In the genomic region with DNA sequence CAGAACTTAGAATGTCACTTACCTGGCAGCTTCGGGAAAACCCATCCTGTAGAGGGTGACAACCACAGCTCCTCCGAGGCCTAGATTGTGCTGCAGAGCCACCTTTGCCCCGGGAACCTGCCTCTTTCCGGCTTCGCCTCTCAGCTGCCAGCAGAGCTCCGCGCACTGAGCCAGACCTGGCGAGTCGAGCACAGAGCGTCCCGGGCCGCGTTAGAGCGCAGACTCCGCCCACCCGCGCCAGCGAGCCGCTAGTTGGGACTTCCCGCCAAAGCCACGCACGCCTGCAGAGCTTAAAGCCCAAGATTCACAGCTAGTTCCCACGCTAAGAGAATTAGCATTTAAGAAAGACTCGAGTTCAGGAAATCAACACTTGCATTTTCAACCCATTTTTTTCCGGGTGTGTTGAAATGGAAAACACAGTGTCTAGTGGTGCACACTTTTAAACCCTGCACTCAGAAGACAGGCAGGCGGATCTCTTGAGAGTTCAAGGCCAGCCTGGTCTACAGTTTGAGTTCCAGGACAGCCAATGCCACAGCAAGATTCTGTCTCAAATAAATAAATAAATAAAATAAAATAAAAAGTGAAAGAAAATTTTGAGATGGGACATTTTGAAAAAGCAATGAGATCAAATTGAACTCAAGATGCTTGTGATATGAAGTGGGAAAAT, we compare ENCODE assay signal across 8 mouse cellular contexts. TPM values are rescaled to one million over a fixed set of nuclear protein-coding genes. Genes with fewer than 3 reads are reported as not detected.
DNase-seq lines count a peak whose midpoint lies in the region; ATAC-seq and TF ChIP-seq lines count a peak whose summit lies in the region.

No protein-coding gene starts in this region.

- peaks cover 4% of the 10 kb centered on the region; the same call in 1 of the 2 replicates for H3K4me1 ChIP-seq in forebrain, embryonic 11.5 days (replicated peaks; ENCODE audit: control insufficient read depth, insufficient read depth, low read length)
- H3K4me1 ChIP-seq in heart, postnatal 0 days (ENCODE audit: control insufficient read depth, insufficient read depth) = peaks cover 10% of the 10 kb centered on the region; the same call in 1 of the 2 replicates
- peaks cover 3% of the 10 kb centered on the region for H3K4me1 ChIP-seq in liver, embryonic 16.5 days (ENCODE audit: control insufficient read depth, low read depth, low read length)
- peaks cover 14% of the 10 kb centered on the region for H3K4me1 ChIP-seq in neural tube, embryonic 13.5 days (replicated peaks)
- peaks cover 4% of the 10 kb centered on the region for H3K4me1 ChIP-seq in testis, adult 2 months (ENCODE audit: control insufficient read depth, insufficient read depth, low read length)

- peak; percentile 93 to 94 for DNase-seq in CD8-positive naive resting alpha-beta T cell, adult 2 months (ENCODE audit: low read depth in 2 of 2, low spot score in 2 of 2)
- DNase-seq in c-Kit-positive CD71-negative TER-119-negative erythroid progenitor cells, embryonic 14.5 days (ENCODE audit: low read depth) = peak; percentile 82
- DNase-seq in forebrain, embryonic 11.5 days (ENCODE audit: low spot score) = peak; percentile 97
- DNase-seq in heart, postnatal 0 days (ENCODE audit: low spot score) = peak; percentile 95
- DNase-seq in kidney, postnatal 4 days = peak; percentile 97 to 98

- TF ChIP-seq POLR2A in testis, adult 2 months (IDR thresholded peaks at IDR 0.05; ENCODE audit: control insufficient read depth, low read depth, low read length) = peak; percentile 68

- H3K27ac ChIP-seq in forebrain, embryonic 11.5 days (ENCODE audit: low read depth, low read length) = no peak overlapping the region
- peak overlapping the region; percentile 70 for H3K27ac ChIP-seq in heart, postnatal 0 days (ENCODE audit: low read depth)
- peak overlapping the region; percentile 65 for H3K27ac ChIP-seq in liver, embryonic 16.5 days (ENCODE audit: low read length)
- H3K27ac ChIP-seq in neural tube, embryonic 13.5 days (replicated peaks) = no peak overlapping the region
- no peak overlapping the region; the same call in 1 of the 2 replicates for H3K27ac ChIP-seq in testis, adult 2 months (ENCODE audit: control insufficient read depth, insufficient read depth, low read depth, low read length)

- H3K9ac ChIP-seq in forebrain, embryonic 11.5 days (ENCODE audit: low read length) = peak overlapping the region; percentile 57; the same call in 1 of the 2 replicates
- peak overlapping the region; percentile 73 for H3K9ac ChIP-seq in heart, postnatal 0 days (replicated peaks; ENCODE audit: low read depth, low read length)
- H3K9ac ChIP-seq in liver, embryonic 16.5 days (ENCODE audit: low read depth, low read length) = peak overlapping the region; percentile 65
- H3K9ac ChIP-seq in neural tube, embryonic 13.5 days = peak overlapping the region; percentile 75

- 1% methylated on average over 26 of the region's 26 CpGs for WGBS in forebrain, embryonic 11.5 days
- 3% methylated on average over 26 of the region's 26 CpGs for WGBS in heart, postnatal 0 days
- 2% methylated on average over 26 of the region's 26 CpGs for WGBS in liver, embryonic 16.5 days (ENCODE audit: insufficient replicate concordance)
- 4% methylated on average over 26 of the region's 26 CpGs for WGBS in neural tube, embryonic 13.5 days

- H3K36me3 ChIP-seq in forebrain, embryonic 11.5 days (ENCODE audit: control insufficient read depth, insufficient read depth, low read length) = no peaks in the 10 kb centered on the region
- H3K36me3 ChIP-seq in heart, postnatal 0 days (replicated peaks; ENCODE audit: control insufficient read depth, insufficient read depth, low read length) = peaks cover 19% of the 10 kb centered on the region
- H3K36me3 ChIP-seq in liver, embryonic 16.5 days (ENCODE audit: control insufficient read depth, insufficient read depth) = no peaks in the 10 kb centered on the region
- H3K36me3 ChIP-seq in neural tube, embryonic 13.5 days = peaks cover 10% of the 10 kb centered on the region
- no peaks in the 10 kb centered on the region for H3K36me3 ChIP-seq in testis, adult 2 months (ENCODE audit: control insufficient read depth, insufficient read depth, low read length)

- H3K4me3 ChIP-seq in forebrain, embryonic 11.5 days (ENCODE audit: low read depth, low read length) = peak overlapping the region; percentile 51
- H3K4me3 ChIP-seq in heart, postnatal 0 days (ENCODE audit: low read depth, low read length) = peak overlapping the region; percentile 65
- H3K4me3 ChIP-seq in liver, embryonic 16.5 days (ENCODE audit: low read depth, low read length) = peak overlapping the region; percentile 70
- peak overlapping the region; percentile 54 for H3K4me3 ChIP-seq in neural tube, embryonic 13.5 days
- H3K4me3 ChIP-seq in testis, adult 2 months (ENCODE audit: control insufficient read depth, low read depth, low read length) = peak overlapping the region; percentile 79

- no peaks in the 10 kb centered on the region for H3K9me3 ChIP-seq in forebrain, embryonic 11.5 days (ENCODE audit: control insufficient read depth, low read length)
- H3K9me3 ChIP-seq in heart, postnatal 0 days (replicated peaks; ENCODE audit: control insufficient read depth, low read length) = no peaks in the 10 kb centered on the region
- H3K9me3 ChIP-seq in liver, embryonic 16.5 days (replicated peaks; ENCODE audit: control insufficient read depth, low read length) = no peaks in the 10 kb centered on the region
- H3K9me3 ChIP-seq in neural tube, embryonic 13.5 days = no peaks in the 10 kb centered on the region

- no peaks in the 10 kb centered on the region for H3K27me3 ChIP-seq in forebrain, embryonic 11.5 days (ENCODE audit: control insufficient read depth, insufficient read depth, low read length)
- H3K27me3 ChIP-seq in heart, postnatal 0 days (ENCODE audit: control insufficient read depth, insufficient read depth, low read length) = no peaks in the 10 kb centered on the region
- H3K27me3 ChIP-seq in liver, embryonic 16.5 days (ENCODE audit: control insufficient read depth, insufficient read depth, low read depth, low read length) = no peaks in the 10 kb centered on the region
- H3K27me3 ChIP-seq in neural tube, embryonic 13.5 days = no peaks in the 10 kb centered on the region
- no peaks in the 10 kb centered on the region for H3K27me3 ChIP-seq in testis, adult 2 months (ENCODE audit: control insufficient read depth, insufficient read depth, low read length)

- TF ChIP-seq EP300 in heart, postnatal 0 days (IDR thresholded peaks at IDR 0.05; ENCODE audit: low read depth) = 0 out of 2 replicates have a peak, but pooled peaks have one; percentile 23

- no peak; the same call in 1 of the 2 replicates for TF ChIP-seq CTCF in heart, postnatal 0 days (IDR thresholded peaks at IDR 0.05; ENCODE audit: low read depth)
- TF ChIP-seq CTCF in testis, adult 2 months (IDR thresholded peaks at IDR 0.05; ENCODE audit: control insufficient read depth, insufficient read depth, insufficient replicate concordance, low read depth, low read length) = no peak

- H3K4me2 ChIP-seq in forebrain, embryonic 11.5 days (ENCODE audit: low read depth, low read length, severe bottlenecking) = peak overlapping the region; percentile 87
- H3K4me2 ChIP-seq in heart, postnatal 0 days (ENCODE audit: low read depth, low read length) = peak overlapping the region; percentile 94
- peak overlapping the region; percentile 67 for H3K4me2 ChIP-seq in liver, embryonic 16.5 days (ENCODE audit: low read depth, low read length)
- peak overlapping the region; percentile 86 for H3K4me2 ChIP-seq in neural tube, embryonic 13.5 days

- peak; percentile 97 for ATAC-seq in forebrain, embryonic 11.5 days (replicated peaks; ENCODE audit: low FRiP score)
- ATAC-seq in heart, postnatal 0 days (ENCODE audit: insufficient read depth, low read depth) = peak; percentile 98
- peak; percentile 90 for ATAC-seq in liver, embryonic 16.5 days (ENCODE audit: low read depth)
- peak; percentile 98 for ATAC-seq in neural tube, embryonic 13.5 days (ENCODE audit: low read depth)

RNA-seq across cellular contexts. Expression of gene Podn, which starts 24.9 kb away (rescaled TPM):
- 0.33 and 0.39 TPM in 2 replicates for polyA plus RNA-seq in forebrain, embryonic 11.5 days (2014; fragmentation: Nextera tagmentation; extraction: Ambion mirVana)
- 2.3 and 5.0 TPM in 2 replicates for total RNA-seq in heart, postnatal 0 days (2014; rRNA removed; ENCODE audit: low replicate concordance)
- polyA plus RNA-seq in heart, postnatal 0 days (2015; fragmentation: Nextera tagmentation; extraction: Ambion mirVana) = 0.53 and 0.92 TPM in 2 replicates
- polyA plus RNA-seq in liver, embryonic 16.5 days (2015; fragmentation: Nextera tagmentation; extraction: Ambion mirVana) = 0.14 and 0.30 TPM in 2 replicates
- 0.18 and 0.25 TPM in 2 replicates for polyA plus RNA-seq in neural tube, embryonic 13.5 days (2015; fragmentation: Nextera tagmentation; extraction: Ambion mirVana)
- 1.5 and 2.2 TPM in 2 replicates for polyA plus RNA-seq in testis, adult 2 months (2012; rRNA removed)

Comparison
In these comparisons a context has a peak if more than half of its experiments do, and no peak if none do; other contexts are left out.
1. H3K27ac ChIP-seq: peak in heart, postnatal 0 days (single experiment) and liver, embryonic 16.5 days (single experiment); none in forebrain, embryonic 11.5 days (single experiment), neural tube, embryonic 13.5 days (single experiment) and testis, adult 2 months (single experiment).
2. Peak in every context shown above with its lines, with median percentiles within 50 percentile points of each other: DNase-seq, ATAC-seq, H3K4me2 ChIP-seq, H3K4me3 ChIP-seq and H3K9ac ChIP-seq.